Mouse (Mus musculus): Measurements from ENCODE around the gene Zfp865. TPM values are rescaled to one million over a fixed set of nuclear protein-coding genes. Genes with fewer than 3 reads are reported as not detected.
"Not testable (repeated sequence)": the region's sequence is repeated elsewhere in the genome, so short reads cannot be mapped to it uniquely, and the experiment has no call there.

Gene Zfp865
- total RNA-seq, 2 experiments from 2014 or later = 36.3 to 40.3 TPM

- intact Hi-C loops (cut with DNase I) = loop anchor here (1.0 to 5.0 kb wide), 4 partner anchors 18 to 448 kb away; partner anchors contain the start of genes Fiz1, Zfp524 and Zfp580
These were observed 23.9 kb upstream of the Zfp865 start, which contains the start of gene Zfp579 for GRCm38 (mm10) chr7:4996003-4996895. TSS of gene Zfp579 (minus strand) at chr7:4996158.

DNA sequence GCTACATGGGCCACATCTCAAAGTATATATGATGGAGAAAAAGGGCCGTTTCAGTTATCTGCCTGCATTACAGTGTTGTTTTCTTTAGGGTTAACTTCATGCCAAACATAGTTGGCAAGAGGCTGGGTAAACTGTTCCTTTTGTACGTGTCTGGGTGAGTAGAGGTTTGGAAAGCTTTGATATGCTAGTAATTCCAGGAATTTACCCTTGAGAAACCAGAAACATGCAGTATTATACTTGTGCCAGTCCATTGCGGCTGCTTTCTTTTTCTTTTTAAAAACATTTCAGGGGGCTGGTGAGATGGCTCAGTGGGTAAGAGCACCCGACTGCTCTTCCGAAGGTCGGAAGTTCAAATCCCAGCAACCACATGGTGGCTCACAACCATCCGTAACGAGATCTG lies 23.2 kb upstream of the Zfp865 start:
- Histone ChIP-seq H3K4me3 (peak overlapping the region; percentile 88), H3K27ac (peak overlapping the region; percentile 93)
- intact Hi-C loops (cut with DNase I) = loop anchor here (1.0 to 5.0 kb wide), 4 partner anchors 17 to 449 kb away; partner anchors contain the start of genes Fiz1, Zfp524 and Zfp580
- no peak for TF ChIP-seq CTCF (IDR thresholded peaks at IDR 0.05)
- DNase-seq (ENCODE audit: extremely low spot score in 1 of 2, low spot score in 2 of 2) = no peak

More at GRCm38 (mm10) chr7:4996003-4996895, 23.9 kb upstream of the Zfp865 start, which contains the start of gene Zfp579:
- H3K4me3 ChIP-seq = peak within 1 kb of the TSS; percentile 88
- peak; percentile 90 to 95 for DNase-seq (ENCODE audit: extremely low spot score in 1 of 2, low spot score in 2 of 2)
- H3K27ac ChIP-seq = peak within 1 kb of the TSS; percentile 93
- no peak for TF ChIP-seq CTCF (IDR thresholded peaks at IDR 0.05)

GRCm38 (mm10) chr7:4999876-5000275 lies 20.3 kb upstream of the Zfp865 start:
- no peak overlapping the region for H3K4me3 ChIP-seq
- intact Hi-C loops (cut with DNase I) = loop anchor here (5.0 kb wide), 1 partner anchor 58 kb away; no protein-coding TSS in a partner anchor
- TF ChIP-seq CTCF (IDR thresholded peaks at IDR 0.05) = peak; percentile 56
- no peak overlapping the region for H3K27ac ChIP-seq
- no peak for DNase-seq (ENCODE audit: extremely low spot score in 1 of 2, low spot score in 2 of 2)

DNA sequence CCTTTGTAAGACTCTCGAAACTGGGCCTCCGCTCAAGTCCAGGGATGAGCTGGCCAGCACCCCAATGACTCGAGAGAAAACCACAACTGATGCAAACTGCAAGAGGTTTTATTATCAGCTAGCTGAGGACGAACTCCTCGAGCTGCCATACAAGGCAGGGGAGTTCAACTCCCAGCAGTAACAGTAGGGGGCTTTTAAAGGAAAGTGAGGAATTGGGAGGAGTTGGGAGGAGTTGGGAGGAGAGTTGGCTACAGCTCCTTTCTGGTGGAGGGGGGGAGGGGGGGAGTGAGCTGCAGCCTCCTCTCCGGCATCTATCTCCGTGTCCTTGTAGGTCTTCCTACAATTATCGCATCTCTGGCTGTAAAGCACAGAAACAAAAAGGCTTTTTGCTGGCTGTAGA lies 17.3 kb upstream of the Zfp865 start:
- intact Hi-C loops (cut with DNase I) = not testable (repeated sequence)

GRCm38 (mm10) chr7:5008229-5008628 lies 11.9 kb upstream of the Zfp865 start:
- DNase-seq (ENCODE audit: extremely low spot score in 1 of 2, low spot score in 2 of 2) = no peak
- intact Hi-C loops (cut with DNase I) = no loop called here
- no peak overlapping the region for H3K27ac ChIP-seq
- no peak overlapping the region for H3K4me3 ChIP-seq
- no peak for TF ChIP-seq CTCF (IDR thresholded peaks at IDR 0.05)

More for the DNA sequence above, 17.3 kb upstream of the Zfp865 start:
- not testable (repeated sequence) for DNase-seq (ENCODE audit: extremely low spot score in 1 of 2, low spot score in 2 of 2); H3K27ac ChIP-seq; H3K4me3 ChIP-seq

DNA sequence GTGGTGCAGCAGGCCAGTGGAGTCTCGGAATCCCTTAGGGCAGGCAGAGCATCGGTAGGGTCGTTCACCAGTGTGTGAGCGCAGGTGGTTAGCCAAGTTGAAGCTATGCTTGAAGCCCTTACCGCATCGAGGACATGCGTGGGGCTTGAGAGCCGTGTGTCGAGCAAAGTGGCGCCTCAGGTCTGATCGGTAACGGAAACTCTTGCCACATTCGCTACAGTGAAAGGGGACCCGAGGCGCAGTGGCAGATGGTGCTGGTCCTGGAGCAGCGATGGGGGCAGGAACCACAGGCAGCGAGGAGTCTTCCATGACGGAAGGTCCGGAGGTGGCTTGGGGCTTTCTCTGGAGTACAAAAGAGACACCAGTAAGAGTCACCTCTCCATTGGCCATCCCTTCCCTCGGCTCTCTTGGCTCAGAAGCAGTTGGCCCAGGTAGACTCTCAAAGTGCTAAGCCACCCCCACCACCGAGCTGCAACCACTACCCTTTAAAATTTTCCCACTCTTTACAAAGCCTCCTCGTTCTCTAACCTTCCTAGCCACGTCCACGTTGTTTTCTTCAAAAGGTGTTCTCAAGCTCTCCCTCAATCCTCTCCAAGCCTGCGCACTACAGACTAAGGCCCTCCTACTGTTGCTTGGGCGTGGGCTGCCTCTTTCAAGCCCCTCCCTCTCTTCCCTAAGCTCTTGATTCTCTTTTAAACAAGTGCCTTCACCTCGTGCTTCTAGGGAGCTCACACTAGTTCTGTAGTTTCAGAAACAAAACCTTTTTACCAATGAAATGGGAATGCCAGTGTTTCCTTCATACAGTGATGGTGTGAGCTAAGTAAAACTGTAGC lies 7.3 kb upstream of the Zfp865 start:
- DNase-seq (ENCODE audit: extremely low spot score in 1 of 2, low spot score in 2 of 2) = no peak
- intact Hi-C loops (cut with DNase I) = no loop called here
- Histone ChIP-seq H3K4me3 (no peak overlapping the region), H3K27ac (no peak overlapping the region)
- TF ChIP-seq CTCF (IDR thresholded peaks at IDR 0.05) = no peak

DNA sequence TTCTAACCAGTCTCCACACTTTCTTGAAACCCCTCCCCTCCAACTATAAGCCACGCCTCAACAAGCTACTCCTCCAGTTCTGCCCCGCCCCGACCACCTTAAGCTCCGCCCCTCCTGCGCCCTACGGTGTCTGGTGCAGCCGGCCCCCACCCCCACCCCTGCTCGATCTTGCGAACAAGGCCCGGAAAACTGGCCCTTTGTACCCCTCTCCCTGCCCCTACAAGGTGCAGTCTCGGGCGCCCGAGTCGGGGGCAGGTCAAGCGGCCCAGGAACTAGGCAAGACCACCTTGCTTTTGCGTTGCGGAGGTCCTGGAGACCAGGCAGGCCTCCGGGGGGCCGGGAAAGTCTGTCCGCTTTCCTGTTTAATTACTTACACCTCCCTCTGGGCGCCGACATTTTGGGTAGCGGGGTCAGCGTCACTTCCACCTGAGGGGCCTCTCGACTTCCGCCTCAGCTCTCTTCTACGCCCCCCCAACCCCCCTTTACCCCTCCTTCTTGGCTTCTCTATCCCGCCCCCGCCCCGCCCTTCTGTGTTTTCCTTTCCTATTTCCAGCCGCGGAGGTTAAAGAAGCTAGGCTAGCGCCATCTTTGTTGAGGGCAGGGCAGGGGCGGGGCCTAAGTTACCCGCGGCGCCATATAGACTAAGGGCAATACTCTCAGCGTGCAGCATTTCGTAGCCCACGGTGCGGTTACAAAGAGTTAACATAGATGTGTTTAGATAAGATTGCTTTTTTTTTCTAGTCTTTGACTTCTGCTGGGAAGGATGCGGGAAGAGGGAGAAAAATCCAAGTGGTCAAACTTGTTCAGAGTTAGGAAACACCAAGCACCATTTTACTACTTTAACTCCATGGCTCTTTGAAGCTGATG lies 5.7 kb upstream of the Zfp865 start, which contains the start of the genes Zfp524 and Fiz1:
Gene Zfp524, plus strand, starts transcription at position 165 of the 867 bp plus-strand sequence.
Gene Fiz1, minus strand, starts transcription at position 447 of the 867 bp plus-strand sequence.
- Histone ChIP-seq H3K4me3 (peak within 1 kb of the TSS; percentile 95), H3K27ac (peak within 1 kb of the TSS; percentile 99)
- TF ChIP-seq CTCF (IDR thresholded peaks at IDR 0.05) = no peak; the same call in 1 of the 2 replicates
- DNase-seq (ENCODE audit: extremely low spot score in 1 of 2, low spot score in 2 of 2) = peak; percentile 95 to 97
- intact Hi-C loops (cut with DNase I) = loop anchor here (1.0 to 2.0 kb wide), 2 partner anchors 18 to 24 kb away; partner anchors contain the start of genes Zfp579 and Zfp784

- intact Hi-C loops (cut with DNase I) = loop anchor here (2.0 kb wide), 1 partner anchor 23 kb away; the partner anchor contains the start of gene Zfp784
- H3K27ac ChIP-seq = peak within 1 kb of the TSS; percentile 99
- H3K4me3 ChIP-seq = peak within 1 kb of the TSS; percentile 95
- peak; percentile 84 to 93 for DNase-seq (ENCODE audit: extremely low spot score in 1 of 2, low spot score in 2 of 2)
- TF ChIP-seq CTCF (IDR thresholded peaks at IDR 0.05) = no peak; the same call in 1 of the 2 replicates
These were observed 4.8 kb upstream of the Zfp865 start, which contains the start of gene Gm44973 for GRCm38 (mm10) chr7:5015118-5016001. TSS of gene Gm44973 (plus strand) at chr7:5015496.

DNA sequence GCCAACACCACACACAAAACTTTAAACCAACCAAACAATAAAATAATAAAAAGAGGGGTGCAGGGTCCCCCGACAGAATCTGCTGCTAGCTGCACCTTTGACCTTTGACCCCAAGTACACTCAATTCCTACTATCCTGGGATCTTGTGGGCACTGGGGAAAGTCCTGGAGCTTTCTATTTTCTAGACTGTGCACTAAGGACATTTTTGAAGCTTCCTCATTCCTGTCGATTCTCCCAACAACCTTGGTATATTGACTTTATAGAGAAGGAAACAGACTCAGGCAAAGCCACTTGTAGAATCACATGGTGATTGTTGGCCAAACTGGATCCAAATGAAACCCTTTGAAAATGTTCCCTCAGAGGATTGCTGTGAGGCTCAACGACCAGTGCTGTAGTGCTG lies 4.1 kb upstream of the Zfp865 start:
- intact Hi-C loops (cut with DNase I) = no loop called here
- H3K4me3 ChIP-seq = peak overlapping the region; percentile 95
- H3K27ac ChIP-seq = peak overlapping the region; percentile 97
- DNase-seq (ENCODE audit: extremely low spot score in 1 of 2, low spot score in 2 of 2) = no peak
- no peak for TF ChIP-seq CTCF (IDR thresholded peaks at IDR 0.05)

GRCm38 (mm10) chr7:5016920-5017319 lies 3.3 kb upstream of the Zfp865 start:
- no peak for DNase-seq (ENCODE audit: extremely low spot score in 1 of 2, low spot score in 2 of 2)
- no peak overlapping the region for H3K4me3 ChIP-seq
- intact Hi-C loops (cut with DNase I) = no loop called here
- TF ChIP-seq CTCF (IDR thresholded peaks at IDR 0.05) = no peak
- no peak overlapping the region for H3K27ac ChIP-seq
